Mouse (Mus musculus) mouse embryonic stem cell (cell line): ENCODE results near the gene Dsn1.

Source experiments
- in situ Hi-C, 2 experiments: fragments of 300-500 bp; cut with MboI; formaldehyde crosslinking; loops; 1 replicate in 1 of 2; 3 replicates in 1 of 2; pipeline ENCODE4 v1.14.3; 2019 to 2020; ENCODE audit warnings: low sequenced_read_pairs in 2 of 2, low pct_unique_long_range_greater_than_20kb in 1 of 2, mixed read lengths in 1 of 2; ENCODE audit not compliant: unreplicated experiment in 1 of 2

The Dsn1 gene

GRCm38 (mm10) chr2:156981291-156981690 is 25.7 kb downstream of the Dsn1 start:
- in situ Hi-C loops: no loop called here

GRCm38 (mm10) chr2:156980059-156980458 is 26.9 kb downstream of the Dsn1 start:
- in situ Hi-C loops: no loop called here

GRCm38 (mm10) chr2:156976711-156977110 is 30.2 kb downstream of the Dsn1 start:
- in situ Hi-C loops: no loop called here

- in situ Hi-C loops: no loop called here
These were observed 32.0 kb downstream of the Dsn1 start for GRCm38 (mm10) chr2:156974967-156975366.

GRCm38 (mm10) chr2:156973316-156974100 is 33.4 kb downstream of the Dsn1 start:
- in situ Hi-C loops: no loop called here

- in situ Hi-C loops: no loop called here
These were observed 36.7 kb downstream of the Dsn1 start for GRCm38 (mm10) chr2:156970253-156970652.

- in situ Hi-C loops: no loop called here
These were observed 38.5 kb downstream of the Dsn1 start for GRCm38 (mm10) chr2:156968501-156968900.

- in situ Hi-C loops: no loop called here
These were observed 39.6 kb downstream of the Dsn1 start for GRCm38 (mm10) chr2:156967388-156967787.

GRCm38 (mm10) chr2:156963891-156964290 is 43.1 kb downstream of the Dsn1 start:
- in situ Hi-C loops: no loop called here

GRCm38 (mm10) chr2:156958496-156959252 is 48.3 kb downstream of the Dsn1 start:
- in situ Hi-C loops: no loop called here

- in situ Hi-C loops: no loop called here
These were observed 49.9 kb downstream of the Dsn1 start for GRCm38 (mm10) chr2:156957035-156957434.

- in situ Hi-C loops: no loop called here
These were observed 50.6 kb downstream of the Dsn1 start for GRCm38 (mm10) chr2:156956306-156956705.

- in situ Hi-C loops: no loop called here
These were observed 52.5 kb downstream of the Dsn1 start for GRCm38 (mm10) chr2:156954463-156954862.

- in situ Hi-C loops: no loop called here
These were observed 55.5 kb downstream of the Dsn1 start for GRCm38 (mm10) chr2:156951301-156952094.

- in situ Hi-C loops: no loop called here
These were observed 56.1 kb downstream of the Dsn1 start for GRCm38 (mm10) chr2:156950816-156951215.
